Mouse (Mus musculus) liver, embryonic 11.5 days (tissue): ENCODE measurements around the gene Ly6g6d. TPM values are rescaled to one million over a fixed set of nuclear protein-coding genes. Genes with fewer than 3 reads are reported as not detected.

Experiments used
- ATAC-seq: fragments of 200-750 bp; cut with Nextera tagmentation; replicated peaks from 2 replicates; pipeline ENCODE4 v1.8.0; 2017; ENCODE audit warnings: moderate number of reproducible peaks, mild to moderate bottlenecking, moderate TSS enrichment, moderate library complexity; ENCODE audit not compliant: low FRiP score
- DNase-seq: peaks from one replicate; pipeline ENCODE4 v3.0.0-alpha.2; 2017; ENCODE audit warnings: low spot score
- H3K27ac ChIP-seq: fragments of 300-500 bp; sonication (generic); 2 replicates; pipeline ENCODE4 v1.5.1; 2014; ENCODE audit warnings: mild to moderate bottlenecking, low read depth, low read length, control low read depth
- H3K27me3 ChIP-seq: fragments of 300-500 bp; sonication (generic); replicated peaks from 2 replicates; pipeline ENCODE4 v1.6.1; 2014; ENCODE audit warnings: low read length, mixed read lengths; ENCODE audit not compliant: control insufficient read depth, insufficient read depth
- H3K36me3 ChIP-seq: fragments of 300-500 bp; sonication (generic); 2 replicates; pipeline ENCODE4 v1.6.1; 2014; ENCODE audit warnings: mild to moderate bottlenecking, low read length, moderate library complexity, mixed read lengths; ENCODE audit not compliant: control insufficient read depth, insufficient read depth
- H3K4me1 ChIP-seq: fragments of 300-500 bp; sonication (generic); replicated peaks from 2 replicates; pipeline ENCODE4 v1.6.1; 2014; ENCODE audit warnings: low read length, mixed read lengths; ENCODE audit not compliant: control insufficient read depth, insufficient read depth
- H3K4me2 ChIP-seq: fragments of 300-500 bp; sonication (generic); 2 replicates; pipeline ENCODE4 v1.6.1; 2014; ENCODE audit warnings: mild to moderate bottlenecking, control low read depth, moderate library complexity
- H3K4me3 ChIP-seq: fragments of 300-500 bp; sonication (generic); 2 replicates; pipeline ENCODE4 v1.5.1; 2014; ENCODE audit warnings: low read depth, low read length, control low read depth
- H3K9ac ChIP-seq: fragments of 300-500 bp; sonication (generic); 2 replicates; pipeline ENCODE4 v1.6.1; 2014; ENCODE audit warnings: low read depth, low read length, control low read depth
- H3K9me3 ChIP-seq: fragments of 300-500 bp; sonication (generic); 2 replicates; pipeline ENCODE4 v1.6.1; 2016; ENCODE audit warnings: low read length, inconsistent platforms, mixed read lengths; ENCODE audit not compliant: control insufficient read depth
- WGBS: fragments of 180-500 bp; shearing (Covaris S2); extraction: QIAGEN DNeasy Blood & Tissue Kit; methylation state at CpG from one replicate; pipeline ENCODE4 v1.1.7; 2014; 5-methylcytosine and 5-hydroxymethylcytosine counted together
- polyA plus RNA-seq: library from polyadenylated mRNA; unstranded; fragments of >200 nt; fragmentation: Nextera tagmentation; extraction: Ambion mirVana; gene quantifications from 2 replicates; pipeline ENCODE4 v1.2.1, GENCODE M21; 2014

Ly6g6d gene
- polyA plus RNA-seq, 1 experiment from 2014 or later, result 0.78 TPM

GRCm38 (mm10) chr17:35104079-35104478 lies 26.2 kb upstream of the Ly6g6d start:
- Histone ChIP-seq H3K27me3 (no peaks in the 10 kb centered on the region), H3K4me1 (peaks cover 41% of the 10 kb centered on the region), H3K4me3 (no peak overlapping the region), H3K4me2 (peak overlapping the region; percentile 27), H3K27ac (peak overlapping the region; percentile 73), H3K9ac (peak overlapping the region; percentile 52), H3K36me3 (peaks cover 34% of the 10 kb centered on the region), H3K9me3 (no peaks in the 10 kb centered on the region)
- ATAC-seq (no peak), DNase-seq (no peak)
- WGBS, result 75% methylated on average over 7 of the region's 7 CpGs

GRCm38 (mm10) chr17:35103221-35103690 lies 25.4 kb upstream of the Ly6g6d start:
- H3K4me1 ChIP-seq, result peaks cover 41% of the 10 kb centered on the region
- peaks cover 34% of the 10 kb centered on the region for H3K36me3 ChIP-seq
- ATAC-seq, result no peak
- H3K4me2 ChIP-seq, result no peak overlapping the region
- H3K27me3 ChIP-seq, result no peaks in the 10 kb centered on the region
- peak overlapping the region; percentile 52 for H3K9ac ChIP-seq
- H3K4me3 ChIP-seq, result no peak overlapping the region
- WGBS, result 59% methylated on average over 6 of the region's 6 CpGs
- H3K9me3 ChIP-seq, result no peaks in the 10 kb centered on the region
- H3K27ac ChIP-seq, result peak overlapping the region; percentile 73; the same call in 1 of the 2 replicates
- no peak for DNase-seq

- H3K9me3 ChIP-seq, result no peaks in the 10 kb centered on the region
- no peak for DNase-seq
- ATAC-seq, result no peak
- no peak overlapping the region for H3K27ac ChIP-seq
- peaks cover 41% of the 10 kb centered on the region for H3K4me1 ChIP-seq
- no peak overlapping the region for H3K9ac ChIP-seq
- H3K4me2 ChIP-seq, result no peak overlapping the region
- peaks cover 34% of the 10 kb centered on the region for H3K36me3 ChIP-seq
- H3K4me3 ChIP-seq, result no peak overlapping the region
- 77% methylated on average over 8 of the region's 8 CpGs for WGBS
- no peaks in the 10 kb centered on the region for H3K27me3 ChIP-seq
These were observed 24.4 kb upstream of the Ly6g6d start for GRCm38 (mm10) chr17:35102299-35102698.

- ATAC-seq (no peak), DNase-seq (no peak)
- H3K4me1 ChIP-seq, result peaks cover 39% of the 10 kb centered on the region
- no peaks in the 10 kb centered on the region for H3K27me3 ChIP-seq
- 91% methylated on average over 11 of the region's 11 CpGs for WGBS
- no peak overlapping the region for H3K27ac ChIP-seq
- H3K36me3 ChIP-seq, result peaks cover 42% of the 10 kb centered on the region
- H3K9ac ChIP-seq, result no peak overlapping the region
- H3K4me2 ChIP-seq, result no peak overlapping the region
- H3K9me3 ChIP-seq, result no peaks in the 10 kb centered on the region
- H3K4me3 ChIP-seq, result no peak overlapping the region
These were observed 23.3 kb upstream of the Ly6g6d start for GRCm38 (mm10) chr17:35101161-35101560.

GRCm38 (mm10) chr17:35100196-35100765 lies 22.4 kb upstream of the Ly6g6d start:
- Histone ChIP-seq H3K4me3 (no peak overlapping the region), H3K4me2 (no peak overlapping the region), H3K36me3 (peaks cover 44% of the 10 kb centered on the region), H3K9ac (no peak overlapping the region), H3K4me1 (peaks cover 30% of the 10 kb centered on the region), H3K27ac (no peak overlapping the region), H3K27me3 (no peaks in the 10 kb centered on the region), H3K9me3 (no peaks in the 10 kb centered on the region)
- 72% methylated on average over 10 of the region's 10 CpGs for WGBS
- ATAC-seq (no peak), DNase-seq (no peak)

GRCm38 (mm10) chr17:35097164-35097655 lies 19.3 kb upstream of the Ly6g6d start:
- 90% methylated on average over 12 of the region's 12 CpGs for whole genome bisulfite sequencing
- Histone ChIP-seq H3K9ac (no peak overlapping the region), H3K4me2 (no peak overlapping the region), H3K9me3 (no peaks in the 10 kb centered on the region), H3K4me1 (peaks cover under 1% of the 10 kb centered on the region; the same call in 1 of the 2 replicates), H3K4me3 (no peak overlapping the region), H3K27ac (no peak overlapping the region), H3K36me3 (peaks cover 39% of the 10 kb centered on the region), H3K27me3 (no peaks in the 10 kb centered on the region)
- DNase-seq, result no peak
- ATAC-seq, result no peak

GRCm38 (mm10) chr17:35096597-35096996 lies 18.7 kb upstream of the Ly6g6d start:
- Histone ChIP-seq H3K27ac (no peak overlapping the region), H3K4me3 (no peak overlapping the region), H3K4me1 (no peaks in the 10 kb centered on the region; the same call in 1 of the 2 replicates), H3K4me2 (no peak overlapping the region), H3K27me3 (no peaks in the 10 kb centered on the region), H3K36me3 (peaks cover 36% of the 10 kb centered on the region), H3K9ac (no peak overlapping the region), H3K9me3 (no peaks in the 10 kb centered on the region)
- no peak for ATAC-seq
- no peak for DNase-seq
- WGBS, result 89% methylated on average over 12 of the region's 12 CpGs

- Histone ChIP-seq H3K36me3 (peaks cover 28% of the 10 kb centered on the region), H3K9ac (no peak overlapping the region), H3K4me2 (no peak overlapping the region), H3K4me1 (peaks cover 7% of the 10 kb centered on the region), H3K27ac (no peak overlapping the region), H3K27me3 (no peaks in the 10 kb centered on the region), H3K9me3 (no peaks in the 10 kb centered on the region), H3K4me3 (no peak overlapping the region)
- ATAC-seq (no peak), DNase-seq (no peak)
- WGBS, result 85% methylated on average over 15 of the region's 15 CpGs
These were observed 16.9 kb upstream of the Ly6g6d start for GRCm38 (mm10) chr17:35094475-35095365.
